Mouse (Mus musculus) neutrophil, adult 59 days (primary cell): ENCODE results near the gene Bhmt2. TPM values are rescaled to one million over a fixed set of nuclear protein-coding genes. Genes with fewer than 3 reads are reported as not detected.

ENCODE experiments used
- total RNA-seq, 2 experiments: library from RNA; stranded (reverse); gene quantifications; 1 replicate in 1 of 2; 2 replicates in 1 of 2; pipeline ENCODE4 v1.2.4; 2023

The Bhmt2 gene
- total RNA-seq: not detected

DNA sequence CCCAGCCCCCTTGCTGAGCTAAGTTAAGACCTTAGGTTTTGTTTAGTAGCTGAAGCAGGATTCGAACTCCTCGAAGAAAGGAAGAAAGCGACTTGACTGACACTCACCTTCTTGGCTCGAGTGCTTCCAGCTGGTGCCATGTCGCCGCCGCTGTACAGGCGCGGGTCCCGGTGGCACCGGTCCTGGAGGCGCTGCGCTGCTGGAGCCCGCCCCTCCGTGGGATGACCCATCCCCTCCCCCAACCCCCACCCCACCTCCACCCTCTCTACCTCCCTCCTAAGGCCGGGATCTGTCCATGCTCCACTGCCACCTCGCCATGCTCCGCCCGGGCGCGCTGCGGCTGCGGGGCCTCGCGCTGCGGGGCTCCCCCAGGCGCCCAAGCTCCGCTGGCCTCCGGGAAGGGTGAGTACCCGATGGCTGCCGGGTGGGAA, at the start of gene Bhmt2, which contains the start of gene Dmgdh:
Gene Bhmt2 (minus strand): TSS at position 172 of the 431 bp plus-strand sequence.
Gene Dmgdh (plus strand): TSS at position 303 of the 431 bp plus-strand sequence.

DNA sequence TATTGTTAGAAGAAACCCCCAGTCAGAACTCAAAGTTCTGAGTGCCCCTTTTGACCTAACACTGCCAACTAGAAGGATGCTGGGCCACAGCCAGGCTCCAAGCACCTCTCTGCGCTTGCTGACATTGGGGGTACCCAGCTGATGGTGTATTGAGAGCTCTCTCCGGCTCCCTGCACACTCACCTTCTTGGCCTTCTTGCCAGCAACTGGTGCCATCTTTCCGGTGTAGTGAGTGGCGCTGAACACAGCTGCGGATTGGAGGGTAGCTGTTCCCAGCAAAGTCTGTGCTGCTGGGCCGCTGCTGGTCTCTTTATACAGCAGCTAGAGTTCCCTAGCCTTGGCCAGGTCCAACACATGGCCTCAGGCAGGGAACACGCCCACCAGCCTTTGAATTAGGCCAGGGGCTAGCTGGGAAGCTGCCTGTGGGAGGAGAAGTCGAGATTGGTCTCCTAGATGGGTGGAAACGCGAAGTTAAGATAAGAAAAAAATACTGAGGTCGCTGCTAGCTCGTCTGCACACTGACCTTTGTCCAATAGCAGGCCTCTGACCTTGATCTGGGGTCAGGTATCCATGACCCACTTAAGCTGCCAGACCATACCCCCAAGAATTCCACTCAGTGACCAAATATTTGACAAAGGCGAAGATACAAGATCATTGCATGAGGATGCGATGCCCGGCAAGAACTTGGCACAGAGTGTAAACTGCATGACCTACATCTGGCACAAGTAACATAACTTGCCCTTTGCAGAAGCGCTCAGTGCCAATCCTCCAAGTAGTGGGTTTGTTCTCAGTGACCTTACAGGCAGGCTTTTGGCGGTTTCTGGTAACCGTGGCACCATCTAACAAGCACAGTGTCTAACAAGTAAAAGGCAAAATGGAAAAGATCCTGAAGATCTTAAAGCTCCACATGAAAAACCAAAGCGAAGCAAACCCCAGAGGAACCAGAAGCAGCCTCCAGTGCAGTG, 36.5 kb downstream of the Bhmt2 start, which contains the start of gene Bhmt:
Gene Bhmt (minus strand): TSS at position 680 of the 964 bp plus-strand sequence.

Other genes starting within 250 kb of the Bhmt2 start
- gene Jmy, start 174.5 kb downstream of the Bhmt2 start, total RNA-seq: 10 to 100 TPM in 1 of 2 experiments, 1 to 10 TPM in 1; 9.9 to 11.3 TPM
- not detected for gene Bhmt, start 36.3 kb downstream of the Bhmt2 start, total RNA-seq
- gene Dmgdh, start 131 bp upstream of the Bhmt2 start, total RNA-seq: not detected
- gene Arsb, start 97.3 kb upstream of the Bhmt2 start, total RNA-seq: 10 to 100 TPM; 46.9 to 47.7 TPM